Mouse (Mus musculus) MEL (cell line): ENCODE measurements around the gene Srcin1. TPM values are rescaled to one million over a fixed set of nuclear protein-coding genes. Genes with fewer than 3 reads are reported as not detected.
A peak's percentile ranks its signal among the peaks of the same experiment; 100 is the strongest.

Source experiments
- DNase-seq: peaks from one replicate; pipeline ENCODE4 v3.0.0; 2011; ENCODE audit warnings: low read depth, low spot score
- H3K27ac ChIP-seq: 2 replicates; pipeline ENCODE4 v1.5.1; 2012; ENCODE audit warnings: low read depth, mild to moderate bottlenecking, control low read depth, low read length, moderate library complexity; ENCODE audit not compliant: control insufficient read depth
- H3K27me3 ChIP-seq, 2 experiments: fragments of 150-350 bp in 1 of 2; sonication (generic) in 1 of 2; 2 replicates each; pipeline ENCODE4 v1.6.1; 2012; ENCODE audit warnings: low read length in 2 of 2, mild to moderate bottlenecking in 2 of 2, improper control_type of control experiment in 1 of 2, moderate library complexity in 1 of 2; ENCODE audit not compliant: insufficient read depth in 2 of 2, control insufficient read depth in 1 of 2
- H3K36me3 ChIP-seq, 2 experiments: 2 replicates each; pipeline ENCODE4 v1.6.1; 2012 to 2014; ENCODE audit warnings: low read length in 2 of 2, improper control_type of control experiment in 1 of 2, inconsistent platforms in 1 of 2, mild to moderate bottlenecking in 1 of 2; ENCODE audit not compliant: insufficient read depth in 2 of 2, control insufficient read depth in 1 of 2
- H3K4me1 ChIP-seq, 2 experiments: fragments of 150-350 bp in 1 of 2; sonication (generic) in 1 of 2; 2 replicates each; pipeline ENCODE4 v1.6.1; 2012; ENCODE audit warnings: low read length in 2 of 2, improper control_type of control experiment in 1 of 2, mild to moderate bottlenecking in 1 of 2; ENCODE audit not compliant: insufficient read depth in 2 of 2, control insufficient read depth in 1 of 2
- H3K4me3 ChIP-seq, 2 experiments: fragments of 150-350 bp in 1 of 2; sonication (generic) in 1 of 2; 2 replicates each; pipeline ENCODE4 v1.5.1; 2012; ENCODE audit warnings: low read depth in 2 of 2, low read length in 2 of 2, mild to moderate bottlenecking in 2 of 2, moderate library complexity in 2 of 2, control low read depth in 1 of 2, improper control_type of control experiment in 1 of 2; ENCODE audit not compliant: control insufficient read depth in 1 of 2, insufficient read depth in 1 of 2
- H3K79me2 ChIP-seq: 2 replicates; pipeline ENCODE4 v1.6.1; 2012; ENCODE audit warnings: mild to moderate bottlenecking, low read length, moderate library complexity; ENCODE audit not compliant: control insufficient read depth, poor library complexity, insufficient read depth
- H3K9ac ChIP-seq: 2 replicates; pipeline ENCODE4 v1.6.1; 2012; ENCODE audit warnings: low read depth, mild to moderate bottlenecking, control low read depth, low read length, moderate library complexity; ENCODE audit not compliant: control insufficient read depth, poor library complexity, severe bottlenecking
- H3K9me3 ChIP-seq: fragments of 150-350 bp; sonication (generic); replicated peaks from 2 replicates; pipeline ENCODE4 v1.6.1; 2012; ENCODE audit warnings: mild to moderate bottlenecking, low read length, improper control_type of control experiment, moderate library complexity; ENCODE audit not compliant: insufficient read depth
- BHLHE40 ChIP-seq: IDR thresholded peaks from 2 replicates; pipeline ENCODE4 v1.6.1; 2012; ENCODE audit warnings: low read depth, mild to moderate bottlenecking, inconsistent platforms, low read length, improper control_type of control experiment, borderline replicate concordance
- EP300 ChIP-seq, 2 experiments: IDR thresholded peaks; 2 replicates each; pipeline ENCODE4 v1.6.1; 2011; ENCODE audit warnings: improper control_type of control experiment in 2 of 2, low read length in 2 of 2, low read depth in 1 of 2, mild to moderate bottlenecking in 1 of 2
- ETS1 ChIP-seq: IDR thresholded peaks from 2 replicates; pipeline ENCODE4 v1.6.1; 2012; ENCODE audit warnings: low read depth, mild to moderate bottlenecking, inconsistent platforms, low read length, improper control_type of control experiment, moderate library complexity
- MAFK ChIP-seq: IDR thresholded peaks from 2 replicates; pipeline ENCODE4 v1.6.1; 2011; ENCODE audit warnings: low read depth, mild to moderate bottlenecking, low read length, improper control_type of control experiment, borderline replicate concordance
- MAX ChIP-seq: IDR thresholded peaks from 2 replicates; pipeline ENCODE4 v1.6.1; 2011; ENCODE audit warnings: low read length, improper control_type of control experiment
- MAZ ChIP-seq: IDR thresholded peaks from 2 replicates; pipeline ENCODE4 v1.6.1; 2012; ENCODE audit warnings: low read depth, mild to moderate bottlenecking, inconsistent platforms, low read length, improper control_type of control experiment
- MYB ChIP-seq: IDR thresholded peaks from 2 replicates; pipeline ENCODE4 v1.6.1; 2011; ENCODE audit warnings: mild to moderate bottlenecking, low read depth, low read length, improper control_type of control experiment
- NRF1 ChIP-seq: IDR thresholded peaks from 2 replicates; pipeline ENCODE4 v1.6.1; 2014; ENCODE audit warnings: low read depth, mild to moderate bottlenecking, inconsistent platforms, low read length, improper control_type of control experiment, moderate library complexity; ENCODE audit not compliant: poor library complexity, insufficient read depth, severe bottlenecking
- RCOR1 ChIP-seq: IDR thresholded peaks from 2 replicates; pipeline ENCODE4 v1.6.1; 2012; ENCODE audit warnings: low read depth, mild to moderate bottlenecking, inconsistent platforms, low read length, improper control_type of control experiment
- TAL1 ChIP-seq: IDR thresholded peaks from 2 replicates; pipeline ENCODE4 v1.6.1; 2012; ENCODE audit warnings: mild to moderate bottlenecking, inconsistent platforms, low read length, moderate library complexity, mixed read lengths
- UBTF ChIP-seq: IDR thresholded peaks from 2 replicates; pipeline ENCODE4 v1.6.1; 2012; ENCODE audit warnings: low read depth, mild to moderate bottlenecking, inconsistent platforms, low read length, improper control_type of control experiment, moderate library complexity, borderline replicate concordance; ENCODE audit not compliant: insufficient read depth
- USF1 ChIP-seq: IDR thresholded peaks from 2 replicates; pipeline ENCODE4 v1.6.1; 2014; ENCODE audit warnings: low read depth, mild to moderate bottlenecking, inconsistent platforms, low read length, improper control_type of control experiment, moderate library complexity
- ZC3H11A ChIP-seq: IDR thresholded peaks from 2 replicates; pipeline ENCODE4 v1.6.1; 2012; ENCODE audit warnings: low read depth, mild to moderate bottlenecking, inconsistent platforms, low read length, improper control_type of control experiment
- ZKSCAN1 ChIP-seq: IDR thresholded peaks from 2 replicates; pipeline ENCODE4 v1.6.1; 2012; ENCODE audit warnings: low read depth, mild to moderate bottlenecking, inconsistent platforms, low read length, improper control_type of control experiment, moderate library complexity
- polyA plus RNA-seq, 2 experiments: library from polyadenylated mRNA; stranded (reverse) in 1 of 2; unstranded in 1 of 2; fragments of >175 nt in 1 of 2; fragments of >200 nt in 1 of 2; gene quantifications; 2 replicates each; pipeline versions ENCODE4 v1.2.1 to v1.2.4; 2012; ENCODE audit warnings: low replicate concordance in 2 of 2, low read depth in 1 of 2; ENCODE audit not compliant: insufficient read length in 2 of 2, insufficient read depth in 1 of 2, missing spikeins in 1 of 2
- total RNA-seq: library from RNA; depleted of rRNA; stranded (reverse); fragments of 300-350 nt; gene quantifications from 2 replicates; pipeline ENCODE4 v1.2.3, GENCODE M21; 2012

Gene Srcin1
- total and polyA plus RNA-seq, 3 experiments: 0.04 to 0.10 TPM; not detected in 1

GRCm38 (mm10) chr11:97575075-97575474, 911 bp downstream of the Srcin1 start:
- H3K36me3 ChIP-seq: no peaks in the 10 kb centered on the region
- DNase-seq: peak; percentile 47
- H3K9ac ChIP-seq: peak overlapping the region; percentile 49
- 0 out of 2 replicates have a peak, but pooled peaks have one; percentile 16 for TF ChIP-seq NRF1
- no peak for TF ChIP-seq UBTF
- no peak for TF ChIP-seq MAFK
- TF ChIP-seq EP300 (IDR thresholded peaks at IDR 0.05; ENCODE audit: low read depth in 1 of 2, low read length in 2 of 2): no peak
- H3K9me3 ChIP-seq: no peaks in the 10 kb centered on the region
- H3K79me2 ChIP-seq: no peaks in the 10 kb centered on the region; the same call in 1 of the 2 replicates
- H3K27me3 ChIP-seq: peaks cover 2 to 12% of the 10 kb centered on the region in 2 experiments; a peak in 3 of 4 replicates
- peak overlapping the region; percentile 55 to 84 for H3K4me3 ChIP-seq
- no peaks in the 10 kb centered on the region for H3K4me1 ChIP-seq
- H3K27ac ChIP-seq: no peak overlapping the region

GRCm38 (mm10) chr11:97574551-97575051, 1.4 kb downstream of the Srcin1 start:
- H3K27me3 ChIP-seq: peaks cover 6 to 12% of the 10 kb centered on the region in 2 experiments; a peak in 3 of 4 replicates
- no peak overlapping the region; a peak in 1 of 4 replicates for H3K4me3 ChIP-seq
- no peaks in the 10 kb centered on the region for H3K9me3 ChIP-seq
- H3K9ac ChIP-seq: no peak overlapping the region; the same call in 1 of the 2 replicates
- H3K36me3 ChIP-seq: no peaks in the 10 kb centered on the region
- no peaks in the 10 kb centered on the region for H3K4me1 ChIP-seq
- no peak overlapping the region for H3K27ac ChIP-seq
- DNase-seq: no peak
- no peaks in the 10 kb centered on the region; the same call in 1 of the 2 replicates for H3K79me2 ChIP-seq
- TF ChIP-seq BHLHE40 (no peak), MAZ (no peak), ZC3H11A (no peak), MAX (no peak), ETS1 (no peak), MYB (no peak), TAL1 (no peak), RCOR1 (no peak), UBTF (no peak), USF1 (no peak), ZKSCAN1 (no peak)
